Mouse (Mus musculus): ENCODE results near the gene Mast4. TPM values are rescaled to one million over a fixed set of nuclear protein-coding genes. Genes with fewer than 3 reads are reported as not detected.

Gene Mast4
- polyA plus RNA-seq, 1 experiment from 2014 or later, result 21.1 TPM

DNA sequence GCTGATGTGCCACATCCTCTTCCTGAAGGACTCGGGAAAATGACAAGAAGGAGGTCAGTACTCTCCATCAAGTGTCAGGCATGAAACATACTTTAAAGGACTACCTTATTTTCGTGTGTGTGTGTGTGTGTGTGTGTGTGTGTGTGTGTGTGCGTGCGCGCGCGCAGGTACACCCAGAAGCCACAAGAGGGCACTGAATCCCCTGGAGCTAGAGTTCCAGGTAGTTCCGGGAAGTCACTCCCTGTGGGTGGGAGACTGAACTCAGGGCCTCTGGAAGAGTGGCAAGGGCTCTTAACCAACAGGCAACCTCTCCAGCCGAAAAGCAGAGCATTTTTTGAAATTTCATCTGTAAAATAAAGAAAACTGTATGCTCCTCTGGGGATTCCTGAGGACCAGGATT, 152.5 kb downstream of the Mast4 start:
- Histone ChIP-seq H3K4me2 (ENCODE audit: low read depth, low read length) (no peak overlapping the region), H3K4me1 (ENCODE audit: control insufficient read depth, insufficient read depth, low read length) (no peaks in the 10 kb centered on the region), H3K4me3 (ENCODE audit: low read depth, low read length) (no peak overlapping the region), H3K36me3 (ENCODE audit: control insufficient read depth, insufficient read depth, low read length) (no peaks in the 10 kb centered on the region), H3K27me3 (replicated peaks; ENCODE audit: control insufficient read depth, insufficient read depth, low read length) (no peaks in the 10 kb centered on the region), H3K9ac (ENCODE audit: low read depth, low read length) (no peak overlapping the region), H3K27ac (replicated peaks; ENCODE audit: low read depth, low read length) (no peak overlapping the region), H3K9me3 (ENCODE audit: control insufficient read depth, low read length) (0 out of 2 replicates have a peak, but pooled peaks cover 3% of the 10 kb centered on the region)
- 95% methylated on average over 9 of the region's 9 CpGs for WGBS
- DNase-seq (ENCODE audit: low spot score), result no peak
- ATAC-seq (ENCODE audit: low read depth), result no peak

DNA sequence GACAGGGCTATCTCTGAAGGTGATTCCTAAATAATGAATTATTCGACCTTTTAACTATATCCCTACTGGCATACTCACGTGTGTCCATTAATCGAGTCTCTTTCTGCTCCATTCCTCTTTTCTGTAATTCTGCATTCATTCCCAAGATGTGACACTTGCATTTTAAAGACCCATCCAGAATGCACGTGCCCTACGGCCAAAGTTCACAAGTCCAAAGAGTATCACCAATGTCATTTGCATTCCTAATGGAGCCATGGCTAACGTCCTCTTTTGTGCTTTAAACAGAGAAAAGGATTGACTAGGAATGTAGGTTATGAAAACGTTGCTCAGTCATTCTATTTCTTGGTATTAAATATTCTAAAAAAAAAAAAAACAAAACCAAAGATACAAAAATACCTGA, 157.4 kb downstream of the Mast4 start:
- DNase-seq (ENCODE audit: low spot score), result no peak
- Histone ChIP-seq H3K27me3 (replicated peaks; ENCODE audit: control insufficient read depth, insufficient read depth, low read length) (no peaks in the 10 kb centered on the region), H3K9ac (ENCODE audit: low read depth, low read length) (no peak overlapping the region), H3K4me3 (ENCODE audit: low read depth, low read length) (no peak overlapping the region), H3K9me3 (ENCODE audit: control insufficient read depth, low read length) (0 out of 2 replicates have a peak, but pooled peaks cover 3% of the 10 kb centered on the region), H3K27ac (replicated peaks; ENCODE audit: low read depth, low read length) (no peak overlapping the region), H3K4me1 (ENCODE audit: control insufficient read depth, insufficient read depth, low read length) (no peaks in the 10 kb centered on the region), H3K36me3 (ENCODE audit: control insufficient read depth, insufficient read depth, low read length) (no peaks in the 10 kb centered on the region), H3K4me2 (ENCODE audit: low read depth, low read length) (no peak overlapping the region)
- 79% methylated on average over 7 of the region's 7 CpGs for WGBS
- ATAC-seq (ENCODE audit: low read depth), result no peak

DNA sequence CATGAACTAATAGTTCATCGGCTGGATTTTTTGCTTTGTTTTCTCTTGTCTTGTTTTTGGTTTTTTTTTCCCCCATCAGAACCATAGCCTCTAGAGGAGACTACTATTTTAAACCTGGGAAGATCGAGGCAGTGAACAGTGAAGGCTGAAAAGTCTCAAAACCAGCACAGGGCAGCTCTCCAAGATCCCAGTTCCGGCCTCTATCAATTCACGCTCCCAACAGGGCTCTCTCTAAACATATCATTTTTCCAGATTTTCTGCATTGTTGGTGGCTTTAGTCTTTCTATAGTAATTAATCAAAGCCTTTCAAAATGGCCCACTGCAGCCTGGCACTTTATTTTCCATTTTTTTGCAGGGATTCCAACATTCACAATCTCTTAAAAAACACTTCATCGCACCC, 159.9 kb downstream of the Mast4 start:
- ATAC-seq (ENCODE audit: low read depth) (no peak), DNase-seq (ENCODE audit: low spot score) (no peak)
- no peaks in the 10 kb centered on the region for H3K4me1 ChIP-seq (ENCODE audit: control insufficient read depth, insufficient read depth, low read length)
- no peaks in the 10 kb centered on the region for H3K27me3 ChIP-seq (replicated peaks; ENCODE audit: control insufficient read depth, insufficient read depth, low read length)
- no peak overlapping the region for H3K4me2 ChIP-seq (ENCODE audit: low read depth, low read length)
- 67% methylated on average over 5 of the region's 5 CpGs for WGBS
- H3K9ac ChIP-seq (ENCODE audit: low read depth, low read length), result no peak overlapping the region
- H3K9me3 ChIP-seq (ENCODE audit: control insufficient read depth, low read length), result no peaks in the 10 kb centered on the region
- no peaks in the 10 kb centered on the region for H3K36me3 ChIP-seq (ENCODE audit: control insufficient read depth, insufficient read depth, low read length)
- no peak overlapping the region for H3K27ac ChIP-seq (replicated peaks; ENCODE audit: low read depth, low read length)
- H3K4me3 ChIP-seq (ENCODE audit: low read depth, low read length), result no peak overlapping the region

DNA sequence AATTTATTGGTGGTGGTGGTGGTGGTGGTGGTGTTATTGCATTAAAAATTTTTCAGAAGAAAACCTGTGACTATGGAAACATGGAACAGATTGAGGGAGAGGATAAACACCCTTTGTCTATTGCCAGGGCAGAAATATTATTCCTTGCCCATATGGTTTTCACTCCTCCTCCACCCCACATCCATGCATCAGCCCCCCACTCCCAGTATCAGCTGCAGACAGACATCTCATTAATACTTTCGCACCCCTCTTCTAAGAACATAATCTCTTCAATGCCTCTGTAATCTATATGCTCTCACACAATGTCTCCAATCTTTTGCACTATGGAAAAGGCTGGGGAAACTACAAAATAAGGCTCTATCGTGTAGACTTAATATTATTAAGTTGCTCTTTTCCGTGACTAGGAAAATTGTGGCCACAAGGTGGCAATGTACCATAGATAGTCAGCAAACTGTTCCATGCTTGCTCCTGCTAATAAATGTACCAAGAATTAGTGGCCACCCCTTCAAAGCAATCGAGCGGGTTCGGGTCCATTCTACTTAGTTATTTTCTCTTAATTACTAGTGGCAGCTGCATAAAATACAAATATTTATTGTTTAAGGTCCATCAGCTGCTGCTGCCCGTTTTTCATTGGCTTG, 160.6 kb downstream of the Mast4 start:
- peak overlapping the region; percentile 28; the same call in 1 of the 2 replicates for H3K4me2 ChIP-seq (ENCODE audit: low read depth, low read length)
- 28% methylated on average over 7 of the region's 7 CpGs for WGBS
- peak; percentile 91 for DNase-seq (ENCODE audit: low spot score)
- H3K27me3 ChIP-seq (replicated peaks; ENCODE audit: control insufficient read depth, insufficient read depth, low read length), result no peaks in the 10 kb centered on the region
- H3K4me3 ChIP-seq (ENCODE audit: low read depth, low read length), result no peak overlapping the region
- no peak overlapping the region for H3K27ac ChIP-seq (replicated peaks; ENCODE audit: low read depth, low read length)
- no peak overlapping the region for H3K9ac ChIP-seq (ENCODE audit: low read depth, low read length)
- H3K36me3 ChIP-seq (ENCODE audit: control insufficient read depth, insufficient read depth, low read length), result no peaks in the 10 kb centered on the region
- no peak for ATAC-seq (ENCODE audit: low read depth)
- H3K4me1 ChIP-seq (ENCODE audit: control insufficient read depth, insufficient read depth, low read length), result no peaks in the 10 kb centered on the region
- H3K9me3 ChIP-seq (ENCODE audit: control insufficient read depth, low read length), result no peaks in the 10 kb centered on the region

DNA sequence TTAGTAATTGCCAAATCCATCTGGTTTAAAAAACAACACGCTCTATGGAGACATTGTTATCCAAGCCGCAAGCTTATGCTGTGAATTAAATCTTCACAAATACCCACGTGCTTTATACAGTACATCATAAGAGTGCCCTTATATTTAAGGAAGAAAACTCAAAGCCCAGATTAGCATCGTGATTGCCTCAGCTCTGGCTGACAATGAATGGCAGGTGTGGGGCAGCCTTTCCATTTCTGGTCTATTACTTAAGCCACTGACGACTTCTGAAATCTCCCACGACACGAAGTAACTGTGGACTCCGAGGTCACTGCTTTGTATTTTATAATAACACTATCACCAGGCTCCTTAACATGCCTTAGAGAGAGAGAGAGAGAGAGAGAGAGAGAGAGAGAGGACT, 182.4 kb downstream of the Mast4 start:
- Histone ChIP-seq H3K4me3 (ENCODE audit: low read depth, low read length) (no peak overlapping the region), H3K4me2 (ENCODE audit: low read depth, low read length) (no peak overlapping the region), H3K36me3 (ENCODE audit: control insufficient read depth, insufficient read depth, low read length) (no peaks in the 10 kb centered on the region), H3K9me3 (ENCODE audit: control insufficient read depth, low read length) (no peaks in the 10 kb centered on the region), H3K9ac (ENCODE audit: low read depth, low read length) (no peak overlapping the region), H3K27me3 (replicated peaks; ENCODE audit: control insufficient read depth, insufficient read depth, low read length) (no peaks in the 10 kb centered on the region), H3K27ac (replicated peaks; ENCODE audit: low read depth, low read length) (no peak overlapping the region), H3K4me1 (ENCODE audit: control insufficient read depth, insufficient read depth, low read length) (no peaks in the 10 kb centered on the region)
- DNase-seq (ENCODE audit: low spot score) (no peak), ATAC-seq (ENCODE audit: low read depth) (no peak)
- 79% methylated on average over 8 of the region's 8 CpGs for WGBS

DNA sequence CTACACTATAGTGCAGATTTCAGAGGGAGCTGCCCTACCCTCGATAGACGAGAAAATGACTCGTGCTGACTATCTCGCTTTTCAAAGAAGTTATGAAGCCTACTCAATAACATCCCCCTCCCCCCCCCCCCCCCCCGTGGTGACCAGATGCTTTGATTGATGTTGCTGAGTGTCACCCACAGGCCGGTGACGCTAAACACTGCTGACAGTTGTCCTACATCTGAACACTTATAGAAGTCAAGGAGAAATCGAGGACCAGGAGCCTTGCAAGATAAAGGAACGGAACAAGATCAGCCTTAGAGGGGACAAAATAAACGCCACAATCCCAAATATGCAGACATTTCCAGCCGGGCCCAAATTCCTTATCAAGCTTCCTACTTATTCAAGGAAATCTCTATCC, 183.1 kb downstream of the Mast4 start:
- Histone ChIP-seq H3K4me2 (ENCODE audit: low read depth, low read length) (no peak overlapping the region), H3K27me3 (replicated peaks; ENCODE audit: control insufficient read depth, insufficient read depth, low read length) (no peaks in the 10 kb centered on the region), H3K27ac (replicated peaks; ENCODE audit: low read depth, low read length) (no peak overlapping the region), H3K4me1 (ENCODE audit: control insufficient read depth, insufficient read depth, low read length) (no peaks in the 10 kb centered on the region), H3K9ac (ENCODE audit: low read depth, low read length) (no peak overlapping the region), H3K4me3 (ENCODE audit: low read depth, low read length) (no peak overlapping the region), H3K36me3 (ENCODE audit: control insufficient read depth, insufficient read depth, low read length) (no peaks in the 10 kb centered on the region), H3K9me3 (ENCODE audit: control insufficient read depth, low read length) (no peaks in the 10 kb centered on the region)
- ATAC-seq (ENCODE audit: low read depth) (no peak), DNase-seq (ENCODE audit: low spot score) (no peak)
- 57% methylated on average over 10 of the region's 11 CpGs for WGBS

DNA sequence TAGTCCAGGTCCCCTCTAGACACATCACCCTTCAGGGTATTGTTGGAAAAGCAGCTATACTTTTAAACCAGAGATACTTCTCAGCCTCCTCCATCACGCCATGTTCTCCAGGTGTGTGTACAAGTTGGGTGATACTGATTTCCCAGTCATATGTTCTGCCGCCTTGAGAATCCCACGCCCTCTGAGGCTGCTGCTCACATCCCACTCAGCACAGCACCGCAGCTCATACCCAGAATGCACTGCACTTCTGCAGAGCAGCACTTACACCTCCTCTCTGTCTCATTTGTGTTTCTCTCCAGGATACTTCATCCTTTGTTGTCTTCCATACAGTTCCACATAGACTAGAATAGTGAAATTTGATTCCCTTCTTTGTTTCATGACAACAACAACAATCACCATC, 183.6 kb downstream of the Mast4 start:
- Histone ChIP-seq H3K27me3 (replicated peaks; ENCODE audit: control insufficient read depth, insufficient read depth, low read length) (no peaks in the 10 kb centered on the region), H3K9ac (ENCODE audit: low read depth, low read length) (no peak overlapping the region), H3K4me2 (ENCODE audit: low read depth, low read length) (no peak overlapping the region), H3K27ac (replicated peaks; ENCODE audit: low read depth, low read length) (no peak overlapping the region), H3K36me3 (ENCODE audit: control insufficient read depth, insufficient read depth, low read length) (no peaks in the 10 kb centered on the region), H3K9me3 (ENCODE audit: control insufficient read depth, low read length) (no peaks in the 10 kb centered on the region), H3K4me3 (ENCODE audit: low read depth, low read length) (no peak overlapping the region), H3K4me1 (ENCODE audit: control insufficient read depth, insufficient read depth, low read length) (no peaks in the 10 kb centered on the region)
- 83% methylated on average over 4 of the region's 4 CpGs for WGBS
- ATAC-seq (ENCODE audit: low read depth), result no peak
- DNase-seq (ENCODE audit: low spot score), result no peak

DNA sequence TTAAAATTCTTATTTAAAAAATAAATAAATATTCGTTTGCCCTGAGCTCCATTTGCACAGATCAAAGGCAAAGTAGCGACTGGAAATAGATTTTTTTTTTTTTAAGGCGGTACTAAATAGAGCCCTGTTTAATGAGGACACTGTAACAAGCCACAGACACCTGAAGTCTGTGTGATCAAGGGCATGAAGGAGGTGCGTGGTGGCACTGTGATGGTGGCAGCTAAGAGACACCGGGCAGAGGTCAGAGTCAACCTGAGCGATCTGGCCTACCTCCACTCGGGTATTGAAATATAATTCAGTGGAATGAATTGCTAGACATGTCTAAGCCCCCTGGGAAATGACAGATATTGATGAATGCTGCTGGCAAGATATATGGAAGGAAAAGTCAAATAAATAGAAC, 184.9 kb downstream of the Mast4 start:
- Histone ChIP-seq H3K4me1 (ENCODE audit: control insufficient read depth, insufficient read depth, low read length) (no peaks in the 10 kb centered on the region), H3K9ac (ENCODE audit: low read depth, low read length) (no peak overlapping the region), H3K36me3 (ENCODE audit: control insufficient read depth, insufficient read depth, low read length) (no peaks in the 10 kb centered on the region), H3K4me2 (ENCODE audit: low read depth, low read length) (no peak overlapping the region), H3K9me3 (ENCODE audit: control insufficient read depth, low read length) (no peaks in the 10 kb centered on the region), H3K27me3 (replicated peaks; ENCODE audit: control insufficient read depth, insufficient read depth, low read length) (no peaks in the 10 kb centered on the region), H3K4me3 (ENCODE audit: low read depth, low read length) (no peak overlapping the region), H3K27ac (replicated peaks; ENCODE audit: low read depth, low read length) (no peak overlapping the region)
- DNase-seq (ENCODE audit: low spot score), result no peak
- 79% methylated on average over 7 of the region's 7 CpGs for WGBS
- ATAC-seq (ENCODE audit: low read depth), result no peak

DNA sequence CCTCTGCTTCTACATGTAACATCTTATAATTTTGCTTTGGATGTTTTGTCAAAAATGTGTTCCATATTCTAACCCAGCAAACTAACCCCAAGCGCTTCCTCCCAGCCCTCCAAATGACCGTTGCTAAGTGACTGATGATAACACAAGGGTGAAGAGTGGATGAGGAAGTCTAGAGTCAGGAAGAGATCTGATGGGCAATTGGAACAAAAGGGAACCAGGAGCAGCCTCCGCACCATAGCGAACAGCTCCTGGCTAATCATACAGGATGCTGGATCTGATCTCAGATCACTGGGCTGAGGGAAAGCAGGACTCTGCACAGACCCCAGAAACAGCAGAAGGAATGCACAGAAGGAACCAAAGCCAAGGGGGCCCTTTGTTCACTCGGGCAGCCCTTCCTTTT, 190.0 kb downstream of the Mast4 start:
- no peak overlapping the region for H3K4me3 ChIP-seq (ENCODE audit: low read depth, low read length)
- ATAC-seq (ENCODE audit: low read depth), result no peak
- no peak overlapping the region for H3K27ac ChIP-seq (replicated peaks; ENCODE audit: low read depth, low read length)
- H3K36me3 ChIP-seq (ENCODE audit: control insufficient read depth, insufficient read depth, low read length), result no peaks in the 10 kb centered on the region
- no peak for DNase-seq (ENCODE audit: low spot score)
- H3K4me1 ChIP-seq (ENCODE audit: control insufficient read depth, insufficient read depth, low read length), result no peaks in the 10 kb centered on the region
- 68% methylated on average over 5 of the region's 5 CpGs for WGBS
- H3K27me3 ChIP-seq (replicated peaks; ENCODE audit: control insufficient read depth, insufficient read depth, low read length), result no peaks in the 10 kb centered on the region
- no peak overlapping the region for H3K4me2 ChIP-seq (ENCODE audit: low read depth, low read length)
- no peak overlapping the region for H3K9ac ChIP-seq (ENCODE audit: low read depth, low read length)
- H3K9me3 ChIP-seq (ENCODE audit: control insufficient read depth, low read length), result no peaks in the 10 kb centered on the region
